Mouse (Mus musculus) spleen, adult 2 months (tissue): ENCODE measurements around the gene Prkca.

ENCODE experiments used
- CTCF ChIP-seq: fragments of 200-500 bp; IDR thresholded peaks from 2 replicates; pipeline ENCODE4 v1.5.1; 2011; ENCODE audit warnings: mild to moderate bottlenecking, inconsistent platforms; ENCODE audit not compliant: insufficient read depth, insufficient read length, insufficient replicate concordance; ENCODE audit errors: extremely low read depth
- POLR2A ChIP-seq: fragments of 200-500 bp; IDR thresholded peaks from 2 replicates; pipeline ENCODE4 v1.6.1; 2011; ENCODE audit warnings: low read depth, low read length, inconsistent platforms

DNA sequence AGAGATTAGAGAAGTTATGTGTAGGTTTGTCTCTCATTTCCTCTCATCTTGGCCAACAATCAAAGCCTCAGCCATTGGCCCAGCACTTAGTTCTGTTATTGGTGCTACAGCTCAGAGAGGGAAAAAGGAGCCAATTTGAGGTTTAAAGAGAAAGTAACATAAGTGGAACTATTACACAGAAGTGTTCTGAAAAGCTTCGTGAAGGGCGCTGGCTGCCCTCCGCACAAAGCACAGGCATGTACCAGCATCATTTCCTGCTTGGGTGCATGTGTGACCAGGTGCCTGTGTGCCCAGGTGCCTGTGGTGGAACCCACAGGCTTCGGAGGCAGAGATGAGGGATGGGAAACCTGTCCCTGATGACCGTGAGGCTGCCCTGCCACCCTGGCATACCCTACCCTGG is 255.7 kb downstream of the Prkca start:
- TF ChIP-seq CTCF (no peak), POLR2A (no peak)
